Mouse (Mus musculus) limb, embryonic 15.5 days (tissue): ENCODE data around the gene Aanat. TPM values are rescaled to one million over a fixed set of nuclear protein-coding genes. Genes with fewer than 3 reads are reported as not detected.
A peak's percentile ranks its signal among the peaks of the same experiment; 100 is the strongest.

Experiments used
- ATAC-seq: fragments of 200-750 bp; cut with Nextera tagmentation; 2 replicates; pipeline ENCODE4 v1.8.0; 2017; ENCODE audit warnings: low read depth, moderate TSS enrichment; ENCODE audit not compliant: insufficient number of reproducible peaks, low FRiP score, low TSS enrichment
- H3K27ac ChIP-seq: fragments of 300-500 bp; sonication (generic); 2 replicates; pipeline ENCODE4 v1.5.1; 2015; ENCODE audit warnings: moderate library complexity, mild to moderate bottlenecking, inconsistent platforms
- H3K27me3 ChIP-seq: fragments of 300-500 bp; sonication (generic); 2 replicates; pipeline ENCODE4 v1.6.1; 2015; ENCODE audit warnings: inconsistent platforms
- H3K36me3 ChIP-seq: fragments of 300-500 bp; sonication (generic); 2 replicates; pipeline ENCODE4 v1.6.1; 2015; ENCODE audit warnings: inconsistent platforms
- H3K4me1 ChIP-seq: fragments of 300-500 bp; sonication (generic); 2 replicates; pipeline ENCODE4 v1.6.1; 2015; ENCODE audit warnings: inconsistent platforms
- H3K4me2 ChIP-seq: fragments of 300-500 bp; sonication (generic); 2 replicates; pipeline ENCODE4 v1.6.1; 2015; ENCODE audit warnings: mild to moderate bottlenecking, inconsistent platforms
- H3K4me3 ChIP-seq: fragments of 300-500 bp; sonication (generic); 2 replicates; pipeline ENCODE4 v1.5.1; 2015; ENCODE audit warnings: mild to moderate bottlenecking, inconsistent platforms
- H3K9ac ChIP-seq: fragments of 300-500 bp; sonication (generic); 2 replicates; pipeline ENCODE4 v1.6.1; 2015; ENCODE audit warnings: inconsistent platforms
- H3K9me3 ChIP-seq: fragments of 300-500 bp; sonication (generic); 2 replicates; pipeline ENCODE4 v1.6.1; 2016; ENCODE audit warnings: inconsistent platforms
- WGBS: fragments of 180-500 bp; shearing (Covaris S2); methylation state at CpG from one replicate; pipeline ENCODE4 v1.1.7; 2015; 5-methylcytosine and 5-hydroxymethylcytosine counted together
- polyA plus RNA-seq: library from polyadenylated mRNA; unstranded; fragments of >200 nt; fragmentation: Nextera tagmentation; extraction: Ambion mirVana; gene quantifications from 2 replicates; pipeline ENCODE4 v1.2.1, GENCODE M21; 2015

Aanat gene
- polyA plus RNA-seq, 1 experiment from 2014 or later, result not detected

GRCm38 (mm10) chr11:116641731-116642130, 55.5 kb downstream of the Aanat start:
- Histone ChIP-seq H3K27ac (no peak overlapping the region), H3K9ac (no peak overlapping the region), H3K4me3 (no peak overlapping the region), H3K4me2 (no peak overlapping the region), H3K36me3 (no peaks in the 10 kb centered on the region), H3K4me1 (peaks cover 27% of the 10 kb centered on the region), H3K27me3 (0 out of 2 replicates have a peak, but pooled peaks cover 1% of the 10 kb centered on the region), H3K9me3 (no peaks in the 10 kb centered on the region)
- no peak for ATAC-seq
- 67% methylated on average over 3 of the region's 3 CpGs for WGBS

- Histone ChIP-seq H3K4me1 (peaks cover 39% of the 10 kb centered on the region), H3K4me3 (peak overlapping the region; percentile 25), H3K9me3 (no peaks in the 10 kb centered on the region), H3K9ac (no peak overlapping the region), H3K36me3 (no peaks in the 10 kb centered on the region), H3K27ac (no peak overlapping the region), H3K4me2 (peak overlapping the region; percentile 44), H3K27me3 (0 out of 2 replicates have a peak, but pooled peaks cover 5% of the 10 kb centered on the region)
- 37% methylated on average over 14 of the region's 14 CpGs for WGBS
- ATAC-seq, result no peak
These were observed 56.7 kb downstream of the Aanat start for GRCm38 (mm10) chr11:116642681-116643578.

GRCm38 (mm10) chr11:116643579-116644224, 57.5 kb downstream of the Aanat start:
- no peaks in the 10 kb centered on the region for H3K9me3 ChIP-seq
- peak overlapping the region; percentile 44 for H3K4me2 ChIP-seq
- H3K4me1 ChIP-seq, result peaks cover 46% of the 10 kb centered on the region
- H3K27me3 ChIP-seq, result 0 out of 2 replicates have a peak, but pooled peaks cover 5% of the 10 kb centered on the region
- no peaks in the 10 kb centered on the region for H3K36me3 ChIP-seq
- no peak overlapping the region for H3K27ac ChIP-seq
- ATAC-seq, result no peak
- 14% methylated on average over 19 of the region's 19 CpGs for WGBS
- no peak overlapping the region for H3K9ac ChIP-seq
- peak overlapping the region; percentile 25 for H3K4me3 ChIP-seq

GRCm38 (mm10) chr11:116644225-116645112, 58.2 kb downstream of the Aanat start:
- 55% methylated on average over 21 of the region's 21 CpGs for WGBS
- no peak overlapping the region for H3K4me2 ChIP-seq
- no peak overlapping the region for H3K9ac ChIP-seq
- 0 out of 2 replicates have a peak, but pooled peaks cover 5% of the 10 kb centered on the region for H3K27me3 ChIP-seq
- no peaks in the 10 kb centered on the region for H3K9me3 ChIP-seq
- no peak overlapping the region for H3K4me3 ChIP-seq
- ATAC-seq, result no peak
- H3K36me3 ChIP-seq, result no peaks in the 10 kb centered on the region
- peaks cover 52% of the 10 kb centered on the region for H3K4me1 ChIP-seq
- H3K27ac ChIP-seq, result no peak overlapping the region

GRCm38 (mm10) chr11:116645446-116646110, 59.3 kb downstream of the Aanat start:
- H3K4me3 ChIP-seq, result no peak overlapping the region
- H3K9me3 ChIP-seq, result no peaks in the 10 kb centered on the region
- H3K27me3 ChIP-seq, result 0 out of 2 replicates have a peak, but pooled peaks cover 5% of the 10 kb centered on the region
- H3K36me3 ChIP-seq, result no peaks in the 10 kb centered on the region
- H3K4me1 ChIP-seq, result peaks cover 54% of the 10 kb centered on the region
- no peak overlapping the region for H3K4me2 ChIP-seq
- no peak overlapping the region for H3K9ac ChIP-seq
- WGBS, result 37% methylated on average over 8 of the region's 8 CpGs
- ATAC-seq, result no peak
- H3K27ac ChIP-seq, result no peak overlapping the region

- Histone ChIP-seq H3K9me3 (no peaks in the 10 kb centered on the region), H3K4me1 (peaks cover 54% of the 10 kb centered on the region), H3K36me3 (no peaks in the 10 kb centered on the region), H3K27me3 (peaks cover 6% of the 10 kb centered on the region; the same call in 1 of the 2 replicates), H3K9ac (no peak overlapping the region), H3K4me2 (no peak overlapping the region), H3K4me3 (no peak overlapping the region), H3K27ac (no peak overlapping the region)
- 55% methylated on average over 11 of the region's 11 CpGs for WGBS
- ATAC-seq, result no peak
These were observed 59.9 kb downstream of the Aanat start for GRCm38 (mm10) chr11:116646136-116646535.

GRCm38 (mm10) chr11:116646771-116647170, 60.5 kb downstream of the Aanat start:
- no peaks in the 10 kb centered on the region for H3K36me3 ChIP-seq
- no peak overlapping the region for H3K4me2 ChIP-seq
- no peak overlapping the region for H3K27ac ChIP-seq
- no peak overlapping the region for H3K9ac ChIP-seq
- H3K4me3 ChIP-seq, result no peak overlapping the region
- H3K4me1 ChIP-seq, result peaks cover 55% of the 10 kb centered on the region
- 79% methylated on average over 7 of the region's 7 CpGs for WGBS
- H3K27me3 ChIP-seq, result peaks cover 9% of the 10 kb centered on the region; the same call in 1 of the 2 replicates
- no peaks in the 10 kb centered on the region for H3K9me3 ChIP-seq
- ATAC-seq, result no peak

Other genes with a start within 250 kb of the Aanat start
- gene Rnf157, start 173.4 kb upstream of the Aanat start, polyA plus RNA-seq, result 9.9 and 12.3 TPM in 2 replicates
- gene Ubald2, start 152.3 kb upstream of the Aanat start, polyA plus RNA-seq, result 25.9 and 26.6 TPM in 2 replicates
- 0.09 and 0.15 TPM in 2 replicates for gene Qrich2, start 120.2 kb upstream of the Aanat start, polyA plus RNA-seq
- gene Prpsap1, start 92.2 kb upstream of the Aanat start, polyA plus RNA-seq, result 134 and 138 TPM in 2 replicates
- 7.7 and 11.2 TPM in 2 replicates for gene Sphk1, start 55.5 kb upstream of the Aanat start, polyA plus RNA-seq
- gene Ube2o, start 5.0 kb upstream of the Aanat start, polyA plus RNA-seq, result 9.7 and 10.1 TPM in 2 replicates
- gene Rhbdf2, start 40.6 kb downstream of the Aanat start, polyA plus RNA-seq, result 7.1 and 8.2 TPM in 2 replicates
- 1.9 and 2.6 TPM in 2 replicates for gene Prcd, start 67.1 kb downstream of the Aanat start, polyA plus RNA-seq
- 20.1 and 22.2 TPM in 2 replicates for gene Cygb, start 67.9 kb downstream of the Aanat start, polyA plus RNA-seq
- not detected in 2 replicates for gene St6galnac1, start 189.1 kb downstream of the Aanat start, polyA plus RNA-seq
- gene Mxra7, start 241.6 kb downstream of the Aanat start, polyA plus RNA-seq, result 17.1 and 18.6 TPM in 2 replicates